Mouse (Mus musculus) forebrain, embryonic 16.5 days (tissue): ENCODE data around the gene Klhl21. TPM values are rescaled to one million over a fixed set of nuclear protein-coding genes. Genes with fewer than 3 reads are reported as not detected.

ENCODE experiments used
- ATAC-seq: fragments of 200-750 bp; cut with Nextera tagmentation; 2 replicates; pipeline ENCODE4 v1.8.0; 2017; ENCODE audit warnings: mild to moderate bottlenecking, moderate library complexity
- H3K27ac ChIP-seq: fragments of 300-500 bp; sonication (generic); 2 replicates; pipeline ENCODE4 v1.5.1; 2014; ENCODE audit warnings: low read length, control low read depth
- H3K27me3 ChIP-seq: fragments of 300-500 bp; sonication (generic); replicated peaks from 2 replicates; pipeline ENCODE4 v1.6.1; 2014; ENCODE audit warnings: low read length; ENCODE audit not compliant: control insufficient read depth, insufficient read depth
- H3K36me3 ChIP-seq: fragments of 300-500 bp; sonication (generic); 2 replicates; pipeline ENCODE4 v1.6.1; 2014; ENCODE audit not compliant: control insufficient read depth, insufficient read depth
- H3K4me1 ChIP-seq: fragments of 300-500 bp; sonication (generic); replicated peaks from 2 replicates; pipeline ENCODE4 v1.6.1; 2014; ENCODE audit warnings: low read length; ENCODE audit not compliant: control insufficient read depth, insufficient read depth
- H3K4me2 ChIP-seq: fragments of 300-500 bp; sonication (generic); 2 replicates; pipeline ENCODE4 v1.6.1; 2014; ENCODE audit warnings: mild to moderate bottlenecking, low read length, control low read depth
- H3K4me3 ChIP-seq: fragments of 300-500 bp; sonication (generic); replicated peaks from 2 replicates; pipeline ENCODE4 v1.5.1; 2014; ENCODE audit warnings: mild to moderate bottlenecking, low read length, control low read depth
- H3K9ac ChIP-seq: fragments of 300-500 bp; sonication (generic); replicated peaks from 2 replicates; pipeline ENCODE4 v1.6.1; 2014; ENCODE audit warnings: low read depth, low read length, control low read depth
- H3K9me3 ChIP-seq: fragments of 300-500 bp; sonication (generic); 2 replicates; pipeline ENCODE4 v1.6.1; 2016; ENCODE audit warnings: low read length; ENCODE audit not compliant: control insufficient read depth
- WGBS: fragments of 180-500 bp; shearing (Covaris S2); extraction: QIAGEN DNeasy Blood & Tissue Kit; methylation state at CpG from one replicate; pipeline ENCODE4 v1.1.7; 2014; 5-methylcytosine and 5-hydroxymethylcytosine counted together
- polyA plus RNA-seq: library from polyadenylated mRNA; unstranded; fragments of >200 nt; fragmentation: Nextera tagmentation; extraction: Ambion mirVana; gene quantifications from 2 replicates; pipeline ENCODE4 v1.2.1, GENCODE M21; 2015

Gene Klhl21
- polyA plus RNA-seq: 2.9 and 3.6 TPM in 2 replicates

GRCm38 (mm10) chr4:152008622-152009075, at the start of gene Klhl21:
Gene Klhl21 (plus strand): TSS chr4:152008803.
- peak within 1 kb of the TSS; percentile 80 for H3K4me3 ChIP-seq
- peak within 1 kb of the TSS; percentile 68 for H3K27ac ChIP-seq
- peaks cover 23% of the 10 kb centered on the region for H3K27me3 ChIP-seq
- no peaks in the 10 kb centered on the region for H3K9me3 ChIP-seq
- peak within 1 kb of the TSS; percentile 90 for H3K4me2 ChIP-seq
- peaks cover 26% of the 10 kb centered on the region for H3K4me1 ChIP-seq
- ATAC-seq: peak; percentile 88
- peak within 1 kb of the TSS; percentile 56 for H3K9ac ChIP-seq
- H3K36me3 ChIP-seq: no peaks in the 10 kb centered on the region
- under 1% methylated on average over 45 of the region's 45 CpGs for WGBS

GRCm38 (mm10) chr4:151959849-151960512, 48.6 kb upstream of the Klhl21 start:
- ATAC-seq: no peak
- no peak overlapping the region for H3K27ac ChIP-seq
- WGBS: 94% methylated on average over 11 of the region's 11 CpGs
- peaks cover 29% of the 10 kb centered on the region for H3K36me3 ChIP-seq
- no peak overlapping the region for H3K4me3 ChIP-seq
- H3K9ac ChIP-seq: no peak overlapping the region
- H3K4me1 ChIP-seq: no peaks in the 10 kb centered on the region
- no peak overlapping the region for H3K4me2 ChIP-seq
- H3K27me3 ChIP-seq: no peaks in the 10 kb centered on the region
- H3K9me3 ChIP-seq: 0 out of 2 replicates have a peak, but pooled peaks cover 3% of the 10 kb centered on the region

- Histone ChIP-seq H3K9ac (no peak overlapping the region), H3K4me1 (no peaks in the 10 kb centered on the region), H3K36me3 (peaks cover 29% of the 10 kb centered on the region), H3K9me3 (0 out of 2 replicates have a peak, but pooled peaks cover 3% of the 10 kb centered on the region), H3K27ac (no peak overlapping the region), H3K27me3 (no peaks in the 10 kb centered on the region), H3K4me2 (no peak overlapping the region), H3K4me3 (no peak overlapping the region)
- 86% methylated on average over 3 of the region's 3 CpGs for WGBS
- no peak for ATAC-seq
Observed at GRCm38 (mm10) chr4:151960513-151960854, 48.1 kb upstream of the Klhl21 start.

- Histone ChIP-seq H3K27ac (no peak overlapping the region), H3K4me2 (no peak overlapping the region), H3K4me1 (no peaks in the 10 kb centered on the region), H3K27me3 (no peaks in the 10 kb centered on the region), H3K9ac (no peak overlapping the region), H3K36me3 (peaks cover 20% of the 10 kb centered on the region), H3K9me3 (0 out of 2 replicates have a peak, but pooled peaks cover 3% of the 10 kb centered on the region), H3K4me3 (no peak overlapping the region)
- ATAC-seq: no peak
- WGBS: 93% methylated on average over 3 of the region's 3 CpGs
Observed at GRCm38 (mm10) chr4:151962817-151963216, 45.8 kb upstream of the Klhl21 start.

GRCm38 (mm10) chr4:151968204-151968921, 40.2 kb upstream of the Klhl21 start:
- ATAC-seq: no peak
- Histone ChIP-seq H3K4me1 (no peaks in the 10 kb centered on the region), H3K27me3 (no peaks in the 10 kb centered on the region), H3K27ac (no peak overlapping the region), H3K4me3 (no peak overlapping the region), H3K9me3 (0 out of 2 replicates have a peak, but pooled peaks cover 3% of the 10 kb centered on the region), H3K4me2 (no peak overlapping the region), H3K36me3 (peaks cover 14% of the 10 kb centered on the region), H3K9ac (no peak overlapping the region)
- WGBS: 89% methylated on average over 26 of the region's 26 CpGs

- Histone ChIP-seq H3K9ac (no peak overlapping the region), H3K9me3 (peaks cover 2% of the 10 kb centered on the region; the same call in 1 of the 2 replicates), H3K4me2 (no peak overlapping the region), H3K27ac (no peak overlapping the region), H3K27me3 (no peaks in the 10 kb centered on the region), H3K4me1 (no peaks in the 10 kb centered on the region), H3K36me3 (peaks cover 14% of the 10 kb centered on the region), H3K4me3 (no peak overlapping the region)
- 0 out of 2 replicates have a peak, but pooled peaks have one; percentile 18 for ATAC-seq
- 58% methylated on average over 10 of the region's 10 CpGs for WGBS
Observed at GRCm38 (mm10) chr4:151972221-151972967, 36.2 kb upstream of the Klhl21 start.

- Histone ChIP-seq H3K27ac (no peak overlapping the region), H3K4me3 (no peak overlapping the region), H3K4me2 (no peak overlapping the region), H3K9ac (no peak overlapping the region), H3K27me3 (no peaks in the 10 kb centered on the region), H3K9me3 (peaks cover 2% of the 10 kb centered on the region; the same call in 1 of the 2 replicates), H3K4me1 (no peaks in the 10 kb centered on the region), H3K36me3 (peaks cover 9% of the 10 kb centered on the region)
- no peak for ATAC-seq
- 91% methylated on average over 3 of the region's 3 CpGs for WGBS
Observed at GRCm38 (mm10) chr4:151975441-151975840, 33.2 kb upstream of the Klhl21 start.

- peaks cover 9% of the 10 kb centered on the region for H3K36me3 ChIP-seq
Observed at GRCm38 (mm10) chr4:151977748-151978147, 30.9 kb upstream of the Klhl21 start.

GRCm38 (mm10) chr4:151980699-151981098, 27.9 kb upstream of the Klhl21 start:
- 83% methylated on average over 8 of the region's 8 CpGs for WGBS
- no peak overlapping the region for H3K4me2 ChIP-seq
- H3K27me3 ChIP-seq: no peaks in the 10 kb centered on the region
- H3K9me3 ChIP-seq: no peaks in the 10 kb centered on the region
- ATAC-seq: no peak
- no peak overlapping the region for H3K4me3 ChIP-seq
- H3K36me3 ChIP-seq: 0 out of 2 replicates have a peak, but pooled peaks cover under 1% of the 10 kb centered on the region
- H3K4me1 ChIP-seq: peaks cover under 1% of the 10 kb centered on the region; the same call in 1 of the 2 replicates
- H3K27ac ChIP-seq: no peak overlapping the region
- H3K9ac ChIP-seq: no peak overlapping the region

More at GRCm38 (mm10) chr4:151977748-151978147, 30.9 kb upstream of the Klhl21 start:
- ATAC-seq: peak; percentile 27
- Histone ChIP-seq H3K4me2 (no peak overlapping the region), H3K27me3 (no peaks in the 10 kb centered on the region), H3K27ac (no peak overlapping the region), H3K4me3 (no peak overlapping the region), H3K4me1 (no peaks in the 10 kb centered on the region), H3K9ac (no peak overlapping the region), H3K9me3 (peaks cover 2% of the 10 kb centered on the region; the same call in 1 of the 2 replicates)
- 43% methylated on average over 10 of the region's 10 CpGs for WGBS
